Mouse (Mus musculus) spleen, postnatal 4 days (tissue): ENCODE measurements around the gene Itsn2.
A peak's percentile ranks its signal among the peaks of the same experiment; 100 is the strongest.
"Not testable (repeated sequence)": the region's sequence is repeated elsewhere in the genome, so short reads cannot be mapped to it uniquely, and the experiment has no call there.

Source experiments
- DNase-seq, 2 experiments: peaks; one replicate each; pipeline ENCODE4 v3.0.0; 2022; ENCODE audit warnings: low spot score in 2 of 2

Gene Itsn2

GRCm38 (mm10) chr12:4592541-4593165, at the start of gene Itsn2, which contains the start of gene Gm3625:
Gene Itsn2 (plus strand): TSS chr12:4592638.
Gene Gm3625 (minus strand): TSS chr12:4592927.
- peak; percentile 79 to 90 for DNase-seq

- DNase-seq: peak in 1 of 2 experiments; percentile 51
Observed at GRCm38 (mm10) chr12:4544400-4544919, 48.0 kb upstream of the Itsn2 start.

- DNase-seq: peak in 1 of 2 experiments; percentile 34
Observed at GRCm38 (mm10) chr12:4545425-4545824, 47.0 kb upstream of the Itsn2 start.

- no peak for DNase-seq
Observed at GRCm38 (mm10) chr12:4546491-4546890, 45.9 kb upstream of the Itsn2 start.

- no peak for DNase-seq
Observed at GRCm38 (mm10) chr12:4547557-4547956, 44.9 kb upstream of the Itsn2 start.

- peak; percentile 68 to 81 for DNase-seq
Observed at GRCm38 (mm10) chr12:4548053-4549013, 44.1 kb upstream of the Itsn2 start.

- not testable (repeated sequence) for DNase-seq
Observed at GRCm38 (mm10) chr12:4553704-4554103, 38.7 kb upstream of the Itsn2 start.

GRCm38 (mm10) chr12:4555451-4555850, 37.0 kb upstream of the Itsn2 start:
- no peak for DNase-seq

GRCm38 (mm10) chr12:4556891-4557290, 35.5 kb upstream of the Itsn2 start:
- DNase-seq: no peak

GRCm38 (mm10) chr12:4557436-4557835, 35.0 kb upstream of the Itsn2 start:
- DNase-seq: no peak

- DNase-seq: no peak
Observed at GRCm38 (mm10) chr12:4558013-4558412, 34.4 kb upstream of the Itsn2 start.

GRCm38 (mm10) chr12:4558475-4559279, 33.8 kb upstream of the Itsn2 start:
- DNase-seq: no peak

GRCm38 (mm10) chr12:4571864-4572263, 20.6 kb upstream of the Itsn2 start:
- DNase-seq: peak in 1 of 2 experiments; percentile 27

- no peak for DNase-seq
Observed at GRCm38 (mm10) chr12:4574065-4574464, 18.4 kb upstream of the Itsn2 start.

- DNase-seq: no peak
Observed at GRCm38 (mm10) chr12:4582326-4582725, 10.1 kb upstream of the Itsn2 start.

GRCm38 (mm10) chr12:4587846-4588245, 4.6 kb upstream of the Itsn2 start:
- DNase-seq: no peak

GRCm38 (mm10) chr12:4588603-4589002, 3.8 kb upstream of the Itsn2 start:
- DNase-seq: no peak

- no peak for DNase-seq
Observed at GRCm38 (mm10) chr12:4592025-4592424, 413 bp upstream of the Itsn2 start.

GRCm38 (mm10) chr12:4593166-4593929, 910 bp downstream of the Itsn2 start:
- DNase-seq: peak; percentile 64 to 86

GRCm38 (mm10) chr12:4593930-4594391, 1.5 kb downstream of the Itsn2 start:
- DNase-seq: no peak

GRCm38 (mm10) chr12:4595055-4595454, 2.6 kb downstream of the Itsn2 start:
- DNase-seq: peak in 1 of 2 experiments; percentile 18
